Mouse (Mus musculus): ENCODE results near the gene Azi2. TPM values are rescaled to one million over a fixed set of nuclear protein-coding genes. Genes with fewer than 3 reads are reported as not detected.

Gene Azi2
- polyA plus RNA-seq, 1 experiment from 2014 or later: 83.3 TPM

DNA sequence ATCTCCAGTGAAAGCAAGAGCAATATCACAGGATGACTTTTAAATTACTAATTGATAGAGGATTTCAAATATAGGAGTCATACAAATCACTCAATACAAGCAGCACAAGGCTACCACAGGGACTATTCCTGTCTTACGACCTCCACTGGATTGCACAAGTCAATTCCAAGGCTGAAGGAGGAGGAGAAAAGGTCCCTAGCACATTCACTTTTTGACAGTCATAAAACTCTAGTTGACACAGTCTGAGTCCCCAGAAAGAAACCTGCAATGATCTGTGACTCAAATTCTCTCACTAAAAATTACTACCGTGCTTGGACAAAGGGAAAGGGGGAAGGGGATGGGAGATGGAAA lies 70.0 kb downstream of the Azi2 start:
- DNase-seq (no peak), ATAC-seq (ENCODE audit: insufficient read depth) (no peak)
- H3K27ac ChIP-seq (ENCODE audit: low read depth): no peak overlapping the region
- H3K4me3 ChIP-seq (ENCODE audit: low read depth, low read length): no peak overlapping the region
- no peak overlapping the region for H3K9ac ChIP-seq
- H3K4me1 ChIP-seq (ENCODE audit: insufficient read depth): no peaks in the 10 kb centered on the region
- no peaks in the 10 kb centered on the region for H3K36me3 ChIP-seq (ENCODE audit: insufficient read depth)
- no peaks in the 10 kb centered on the region for H3K27me3 ChIP-seq (ENCODE audit: insufficient read depth, low read length)
- no peak for TF ChIP-seq CTCF (IDR thresholded peaks at IDR 0.05; ENCODE audit: low read depth)
- WGBS: 76% methylated on average over 2 of the region's 2 CpGs
- no peak overlapping the region for H3K4me2 ChIP-seq
- no peaks in the 10 kb centered on the region for H3K9me3 ChIP-seq (ENCODE audit: low read depth, low read length)

Small RNA genes within 50 kb of the gene (microRNA-seq; reads per million reads assigned to microRNA genes)
- gene Gm22008 (ENCODE audit: borderline number of aligned reads): not detected

Other genes starting within 250 kb of the Azi2 start
- 44.8 and 49.6 TPM in 2 replicates for gene Cmc1, start 109.7 kb downstream of the Azi2 start, polyA plus RNA-seq (2014; fragmentation: Nextera tagmentation; extraction: Ambion mirVana)